ENCODE assay signal across 8 mouse cellular contexts in the genomic region with DNA sequence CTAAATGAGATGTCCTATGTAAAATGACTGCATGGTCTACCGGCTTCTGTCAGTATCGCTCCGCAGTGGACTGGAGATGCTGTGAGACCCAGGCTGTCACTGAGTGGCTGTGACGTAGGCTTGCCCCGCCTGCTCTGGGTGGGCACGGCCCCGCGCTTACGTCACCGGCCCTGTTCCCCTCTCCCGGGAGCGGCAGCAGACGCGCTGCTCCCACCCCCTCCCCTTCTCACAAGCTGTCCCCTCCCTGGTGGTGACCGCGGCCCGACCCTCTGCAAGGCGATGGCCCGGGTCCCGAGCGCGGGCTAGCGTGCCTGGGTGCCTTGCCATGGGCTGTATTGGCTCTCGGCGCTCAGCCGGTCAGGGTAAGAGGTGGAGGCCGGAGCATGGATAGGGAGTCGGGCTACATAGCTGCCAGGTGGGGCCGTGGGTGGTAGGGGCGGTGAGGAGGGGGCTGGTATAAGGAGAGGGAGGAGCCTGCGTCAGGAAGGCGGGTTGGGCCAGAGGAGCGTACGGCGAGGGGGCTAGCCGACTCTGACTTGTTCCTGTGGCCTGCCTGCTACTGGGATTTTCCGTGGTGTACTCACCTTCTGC. TPM values are rescaled to one million over a fixed set of nuclear protein-coding genes. Genes with fewer than 3 reads are reported as not detected.
DNase-seq lines count a peak whose midpoint lies in the region; ATAC-seq and TF ChIP-seq lines count a peak whose summit lies in the region.

Fam131a (plus strand) TSS at position 131 of the 591 bp plus-strand sequence.

- peak within 1 kb of the TSS; percentile 82 for H3K4me3 ChIP-seq in E14TG2a.4 (replicated peaks; ENCODE audit: low read length)
- H3K4me3 ChIP-seq in forebrain, embryonic 14.5 days (ENCODE audit: low read depth, low read length) = peak within 1 kb of the TSS; percentile 57
- H3K4me3 ChIP-seq in heart, postnatal 0 days (ENCODE audit: low read depth, low read length) = peak within 1 kb of the TSS; percentile 76
- peak within 1 kb of the TSS; percentile 70 for H3K4me3 ChIP-seq in liver, embryonic 13.5 days (replicated peaks)

- H3K27ac ChIP-seq in forebrain, embryonic 14.5 days (ENCODE audit: low read depth, low read length) = peak within 1 kb of the TSS; percentile 93
- H3K27ac ChIP-seq in heart, postnatal 0 days (ENCODE audit: low read depth) = peak within 1 kb of the TSS; percentile 80
- H3K27ac ChIP-seq in liver, embryonic 13.5 days = peak within 1 kb of the TSS; percentile 61

- peak within 1 kb of the TSS; percentile 79 for H3K9ac ChIP-seq in forebrain, embryonic 14.5 days (ENCODE audit: low read length)
- H3K9ac ChIP-seq in heart, postnatal 0 days (replicated peaks; ENCODE audit: low read depth, low read length) = peak within 1 kb of the TSS; percentile 78
- peak within 1 kb of the TSS; percentile 81 for H3K9ac ChIP-seq in liver, embryonic 13.5 days

- TF ChIP-seq EP300 in heart, postnatal 0 days (IDR thresholded peaks at IDR 0.05; ENCODE audit: low read depth) = peak; percentile 33; the same call in 1 of the 2 replicates

- DNase-seq in cerebellum, adult 11 months = peak; percentile 91
- peak; percentile 96 for DNase-seq in forebrain, embryonic 14.5 days (ENCODE audit: low spot score)
- peak; percentile 87 for DNase-seq in heart, postnatal 0 days (ENCODE audit: low spot score)
- DNase-seq in kidney, postnatal 25 days = peak; percentile 91 to 93
- peak; percentile 80 for DNase-seq in liver, embryonic 13.5 days
- peak; percentile 95 for DNase-seq in neural tube, embryonic 10.5 days (ENCODE audit: extremely low spot score, low spot score)
- peak; percentile 90 for DNase-seq in telencephalon, adult 2 months (ENCODE audit: low read depth, low spot score)

- peaks cover 27% of the 10 kb centered on the region for H3K27me3 ChIP-seq in E14TG2a.4 (ENCODE audit: insufficient read depth, low read length)
- no peaks in the 10 kb centered on the region for H3K27me3 ChIP-seq in forebrain, embryonic 14.5 days (replicated peaks; ENCODE audit: control insufficient read depth, insufficient read depth, low read length)
- H3K27me3 ChIP-seq in heart, postnatal 0 days (ENCODE audit: control insufficient read depth, insufficient read depth, low read length) = no peaks in the 10 kb centered on the region
- peaks cover 47% of the 10 kb centered on the region for H3K27me3 ChIP-seq in liver, embryonic 13.5 days

- peaks cover 78% of the 10 kb centered on the region for H3K4me1 ChIP-seq in E14TG2a.4 (replicated peaks; ENCODE audit: low read depth, low read length)
- H3K4me1 ChIP-seq in forebrain, embryonic 14.5 days (ENCODE audit: control insufficient read depth, insufficient read depth, low read length) = peaks cover 21% of the 10 kb centered on the region
- H3K4me1 ChIP-seq in heart, postnatal 0 days (ENCODE audit: control insufficient read depth, insufficient read depth) = peaks cover 18% of the 10 kb centered on the region
- peaks cover 73% of the 10 kb centered on the region for H3K4me1 ChIP-seq in liver, embryonic 13.5 days (replicated peaks)

- peak; percentile 93 for ATAC-seq in forebrain, embryonic 14.5 days
- peak; percentile 89 for ATAC-seq in heart, postnatal 0 days (ENCODE audit: insufficient read depth, low read depth)
- peak; percentile 92 for ATAC-seq in liver, embryonic 13.5 days (ENCODE audit: low read depth)

- no peak for TF ChIP-seq CTCF in E14TG2a.4 (conservative IDR thresholded peaks at IDR 0.05; ENCODE audit: low read length)
- TF ChIP-seq CTCF in heart, postnatal 0 days (IDR thresholded peaks at IDR 0.05; ENCODE audit: low read depth) = no peak

- peak within 1 kb of the TSS; percentile 88 for H3K4me2 ChIP-seq in forebrain, embryonic 14.5 days (ENCODE audit: low read length)
- H3K4me2 ChIP-seq in heart, postnatal 0 days (ENCODE audit: low read depth, low read length) = peak within 1 kb of the TSS; percentile 95
- H3K4me2 ChIP-seq in liver, embryonic 13.5 days = peak within 1 kb of the TSS; percentile 96

- no peaks in the 10 kb centered on the region for H3K9me3 ChIP-seq in E14TG2a.4 (ENCODE audit: low read length)
- H3K9me3 ChIP-seq in forebrain, embryonic 14.5 days (replicated peaks; ENCODE audit: control insufficient read depth, low read length) = no peaks in the 10 kb centered on the region
- no peaks in the 10 kb centered on the region for H3K9me3 ChIP-seq in heart, postnatal 0 days (replicated peaks; ENCODE audit: control insufficient read depth, low read length)
- H3K9me3 ChIP-seq in liver, embryonic 13.5 days (replicated peaks) = no peaks in the 10 kb centered on the region

- under 1% methylated on average over 37 of the region's 37 CpGs for WGBS in forebrain, embryonic 14.5 days
- WGBS in heart, postnatal 0 days = 0% methylated on average over 37 of the region's 37 CpGs
- 3% methylated on average over 37 of the region's 37 CpGs for WGBS in liver, embryonic 13.5 days (ENCODE audit: insufficient replicate concordance)

- peaks cover 47% of the 10 kb centered on the region for H3K36me3 ChIP-seq in E14TG2a.4 (ENCODE audit: insufficient read depth, low read length)
- peaks cover 41% of the 10 kb centered on the region for H3K36me3 ChIP-seq in forebrain, embryonic 14.5 days (ENCODE audit: control insufficient read depth, insufficient read depth, low read length)
- H3K36me3 ChIP-seq in heart, postnatal 0 days (replicated peaks; ENCODE audit: control insufficient read depth, insufficient read depth, low read length) = peaks cover 37% of the 10 kb centered on the region
- H3K36me3 ChIP-seq in liver, embryonic 13.5 days = peaks cover 44% of the 10 kb centered on the region

RNA-seq across cellular contexts. Expression of gene Fam131a, which starts in this region (rescaled TPM):
- polyA plus RNA-seq in forebrain, embryonic 14.5 days (2014; fragmentation: Nextera tagmentation; extraction: Ambion mirVana) = 51.5 and 55.5 TPM in 2 replicates
- 24.8 and 25.5 TPM in 2 replicates for total RNA-seq in heart, postnatal 0 days (2014; rRNA removed; ENCODE audit: low replicate concordance)
- polyA plus RNA-seq in heart, postnatal 0 days (2015; fragmentation: Nextera tagmentation; extraction: Ambion mirVana) = 8.7 and 8.8 TPM in 2 replicates
- polyA plus RNA-seq in liver, embryonic 13.5 days (2015; fragmentation: Nextera tagmentation; extraction: Ambion mirVana) = 1.0 TPM in 2 replicates

Comparison
In these comparisons a context has a peak if more than half of its experiments do, and no peak if none do; other contexts are left out.
1. Peak in every context shown above with its lines: DNase-seq, ATAC-seq, H3K4me3 ChIP-seq and H3K27ac ChIP-seq.